Mouse (Mus musculus) cerebellum, adult 11-12 months (tissue): ENCODE results near the gene Adh4.
A peak's percentile ranks its signal among the peaks of the same experiment; 100 is the strongest.
"Not testable (repeated sequence)": the region's sequence is repeated elsewhere in the genome, so short reads cannot be mapped to it uniquely, and the experiment has no call there.

Source experiments
- DNase-seq: peaks from one replicate; pipeline ENCODE4 v3.0.0; 2022

Gene Adh4

GRCm38 (mm10) chr3:138448077-138448860, 33.0 kb downstream of the Adh4 start:
- no peak for DNase-seq

GRCm38 (mm10) chr3:138452169-138452568, 36.9 kb downstream of the Adh4 start:
- DNase-seq: no peak

GRCm38 (mm10) chr3:138454234-138454633, 39.0 kb downstream of the Adh4 start:
- DNase-seq: no peak

GRCm38 (mm10) chr3:138454711-138455435, 39.6 kb downstream of the Adh4 start:
- DNase-seq: no peak

GRCm38 (mm10) chr3:138458441-138458840, 43.2 kb downstream of the Adh4 start:
- DNase-seq: no peak

- peak; percentile 67 for DNase-seq
Measured at GRCm38 (mm10) chr3:138460260-138460659, 45.0 kb downstream of the Adh4 start.

- DNase-seq: no peak
Measured at GRCm38 (mm10) chr3:138461832-138462231, 46.6 kb downstream of the Adh4 start.

GRCm38 (mm10) chr3:138463137-138463536, 47.9 kb downstream of the Adh4 start:
- DNase-seq: no peak

GRCm38 (mm10) chr3:138463807-138464206, 48.5 kb downstream of the Adh4 start:
- DNase-seq: no peak

- no peak for DNase-seq
Measured at GRCm38 (mm10) chr3:138464573-138465147, 49.4 kb downstream of the Adh4 start.

GRCm38 (mm10) chr3:138466656-138467055, 51.4 kb downstream of the Adh4 start:
- not testable (repeated sequence) for DNase-seq

- no peak for DNase-seq
Measured at GRCm38 (mm10) chr3:138471066-138471465, 55.8 kb downstream of the Adh4 start.

GRCm38 (mm10) chr3:138479489-138479888, 64.2 kb downstream of the Adh4 start:
- DNase-seq: no peak
